Mouse (Mus musculus) left cerebral cortex, adult 2 months (tissue): ENCODE measurements around the gene Map3k4. TPM values are rescaled to one million over a fixed set of nuclear protein-coding genes. Genes with fewer than 3 reads are reported as not detected.
"Not testable (repeated sequence)": the region's sequence is repeated elsewhere in the genome, so short reads cannot be mapped to it uniquely, and the experiment has no call there.

Experiments used
- DNase-seq, 2 experiments: peaks; one replicate each; pipeline ENCODE4 v3.0.0; 2021 to 2022; ENCODE audit warnings: low spot score in 2 of 2, mixed read lengths in 1 of 2; ENCODE audit errors: extremely low spot score in 1 of 2
- H3K27ac ChIP-seq: fragments of 200-600 bp; 2 replicates; pipeline ENCODE4 v1.8.1; 2022
- H3K4me3 ChIP-seq: fragments of 200-600 bp; 2 replicates; pipeline ENCODE4 v1.8.1; 2022
- CTCF ChIP-seq: fragments of 200-600 bp; IDR thresholded peaks from 2 replicates; pipeline ENCODE4 v1.8.1; 2022; ENCODE audit warnings: antibody characterized with exemption, mild to moderate bottlenecking, moderate library complexity
- intact Hi-C: fragments of 180-260 bp; cut with DNase I; formaldehyde crosslinking; loops from one replicate; pipeline ENCODE4 v1.15.1; 2025
- total RNA-seq, 2 experiments: library from RNA; stranded (reverse); gene quantifications; 2 replicates each; pipeline ENCODE4 v1.2.3; 2021

Map3k4 gene
- total RNA-seq, 2 experiments from 2014 or later: 50.0 to 50.2 TPM

- intact Hi-C loops: no loop called here
- Histone ChIP-seq H3K27ac (no peak overlapping the region), H3K4me3 (no peak overlapping the region)
- TF ChIP-seq CTCF: peak; percentile 54
- DNase-seq: no peak
Measured at GRCm38 (mm10) chr17:12300896-12301706, 17.5 kb downstream of the Map3k4 start.

GRCm38 (mm10) chr17:12300127-12300675, 18.4 kb downstream of the Map3k4 start:
- no peak for TF ChIP-seq CTCF
- intact Hi-C loops: no loop called here
- Histone ChIP-seq H3K27ac (no peak overlapping the region), H3K4me3 (no peak overlapping the region)
- DNase-seq: no peak

GRCm38 (mm10) chr17:12299371-12299770, 19.2 kb downstream of the Map3k4 start:
- intact Hi-C loops: no loop called here

GRCm38 (mm10) chr17:12297978-12298377, 20.6 kb downstream of the Map3k4 start:
- TF ChIP-seq CTCF: no peak
- H3K4me3 ChIP-seq: no peak overlapping the region
- intact Hi-C loops: no loop called here
- peak overlapping the region; percentile 5; the same call in 1 of the 2 replicates for H3K27ac ChIP-seq
- no peak for DNase-seq

More at GRCm38 (mm10) chr17:12299371-12299770, 19.2 kb downstream of the Map3k4 start:
- no peak overlapping the region for H3K27ac ChIP-seq
- DNase-seq: no peak
- H3K4me3 ChIP-seq: no peak overlapping the region
- no peak for TF ChIP-seq CTCF

- intact Hi-C loops: no loop called here
- H3K4me3 ChIP-seq: no peak overlapping the region
- peak overlapping the region; percentile 18; the same call in 1 of the 2 replicates for H3K27ac ChIP-seq
- TF ChIP-seq CTCF: no peak
- no peak for DNase-seq
Measured at GRCm38 (mm10) chr17:12297292-12297691, 21.3 kb downstream of the Map3k4 start.

GRCm38 (mm10) chr17:12295926-12296325, 22.7 kb downstream of the Map3k4 start:
- H3K4me3 ChIP-seq, DNase-seq, H3K27ac ChIP-seq, intact Hi-C loops: not testable (repeated sequence)

- Histone ChIP-seq H3K27ac (no peak overlapping the region), H3K4me3 (no peak overlapping the region)
- no peak for TF ChIP-seq CTCF
- intact Hi-C loops: no loop called here
- no peak for DNase-seq
Measured at GRCm38 (mm10) chr17:12294424-12294823, 24.2 kb downstream of the Map3k4 start.

GRCm38 (mm10) chr17:12293571-12293970, 25.0 kb downstream of the Map3k4 start:
- no peak overlapping the region for H3K27ac ChIP-seq
- no peak for DNase-seq
- no peak overlapping the region for H3K4me3 ChIP-seq
- intact Hi-C loops: no loop called here
- no peak for TF ChIP-seq CTCF

- no peak for DNase-seq
- H3K4me3 ChIP-seq: no peak overlapping the region
- H3K27ac ChIP-seq: no peak overlapping the region
- no peak for TF ChIP-seq CTCF
- intact Hi-C loops: no loop called here
Measured at GRCm38 (mm10) chr17:12292877-12293276, 25.7 kb downstream of the Map3k4 start.

GRCm38 (mm10) chr17:12292356-12292755, 26.2 kb downstream of the Map3k4 start:
- no peak overlapping the region for H3K4me3 ChIP-seq
- no peak for TF ChIP-seq CTCF
- DNase-seq: no peak
- intact Hi-C loops: no loop called here
- H3K27ac ChIP-seq: no peak overlapping the region

- intact Hi-C loops: no loop called here
- Histone ChIP-seq H3K4me3 (no peak overlapping the region), H3K27ac (no peak overlapping the region)
- no peak for DNase-seq
- no peak for TF ChIP-seq CTCF
Measured at GRCm38 (mm10) chr17:12291151-12291550, 27.4 kb downstream of the Map3k4 start.

- intact Hi-C loops: no loop called here
- no peak for TF ChIP-seq CTCF
- DNase-seq: no peak
- Histone ChIP-seq H3K27ac (no peak overlapping the region), H3K4me3 (no peak overlapping the region)
Measured at GRCm38 (mm10) chr17:12290735-12291134, 27.9 kb downstream of the Map3k4 start.

GRCm38 (mm10) chr17:12289836-12290235, 28.8 kb downstream of the Map3k4 start:
- DNase-seq, H3K4me3 ChIP-seq, H3K27ac ChIP-seq, intact Hi-C loops: not testable (repeated sequence)
